Comparison of ENCODE assay signal across 13 mouse cellular contexts in the genomic region with DNA sequence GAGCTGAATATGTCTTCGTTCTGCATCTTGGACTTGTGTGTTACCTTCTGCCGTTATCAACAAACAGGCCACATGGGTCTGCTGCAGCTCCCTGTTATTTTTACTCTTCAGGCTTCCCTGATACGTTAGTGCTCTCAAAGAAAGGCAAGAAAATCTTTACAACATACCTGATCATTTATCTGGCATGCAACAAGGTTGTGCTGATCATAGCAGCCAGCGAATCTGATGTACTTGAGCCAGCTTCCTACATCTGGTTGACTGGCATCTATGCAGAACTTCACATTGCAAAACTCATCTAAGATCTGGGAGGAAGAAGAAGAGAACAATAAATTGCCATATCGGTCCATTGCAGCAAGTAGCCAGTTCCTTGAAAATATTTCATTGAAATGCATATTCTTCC.
A peak's percentile ranks its signal among the peaks of the same experiment; 100 is the strongest.
DNase-seq lines count a peak whose midpoint lies in the region; ATAC-seq and TF ChIP-seq lines count a peak whose summit lies in the region.
"Had no signal": no experiment of that assay in that cellular context is flagged by ENCODE, and none has a peak within 500 bp of the region (broad histone marks: within the 10 kb centered on the region; RNA-seq: fewer than 3 reads in every experiment).

No protein-coding gene starts in this region.

- H3K9ac ChIP-seq in hindbrain, embryonic 12.5 days, result no peak overlapping the region; the same call in 1 of the 2 replicates
- no peak overlapping the region for H3K9ac ChIP-seq in hindbrain, embryonic 11.5 days (ENCODE audit: low read depth, low read length)
- no peak overlapping the region for H3K9ac ChIP-seq in midbrain, embryonic 14.5 days (replicated peaks; ENCODE audit: low read length)
- no peak overlapping the region for H3K9ac ChIP-seq in heart, postnatal 0 days (replicated peaks; ENCODE audit: low read depth, low read length)
- no peak overlapping the region for H3K9ac ChIP-seq in stomach, postnatal 0 days (ENCODE audit: low read length)
- H3K9ac ChIP-seq: hindbrain, embryonic 13.5 days; liver, embryonic 13.5 days had no signal

- H3K4me3 ChIP-seq in hindbrain, embryonic 12.5 days, result peak overlapping the region; percentile 19
- H3K4me3 ChIP-seq in hindbrain, embryonic 11.5 days (ENCODE audit: low read depth, low read length), result no peak overlapping the region
- peak overlapping the region; percentile 5; the same call in 1 of the 2 replicates for H3K4me3 ChIP-seq in midbrain, embryonic 10.5 days
- no peak overlapping the region for H3K4me3 ChIP-seq in midbrain, embryonic 14.5 days (replicated peaks; ENCODE audit: low read depth, low read length)
- H3K4me3 ChIP-seq in heart, postnatal 0 days (ENCODE audit: low read depth, low read length), result peak overlapping the region; percentile 16; the same call in 1 of the 2 replicates
- peak overlapping the region; percentile 19 for H3K4me3 ChIP-seq in stomach, postnatal 0 days (ENCODE audit: low read depth, low read length)
- H3K4me3 ChIP-seq: hindbrain, embryonic 13.5 days; left cerebral cortex, adult 2 months; liver, embryonic 13.5 days had no signal

- H3K4me1 ChIP-seq in hindbrain, embryonic 12.5 days, result peaks cover 14% of the 10 kb centered on the region
- H3K4me1 ChIP-seq in hindbrain, embryonic 11.5 days (replicated peaks; ENCODE audit: control insufficient read depth, insufficient read depth, low read length), result no peaks in the 10 kb centered on the region
- H3K4me1 ChIP-seq in midbrain, embryonic 10.5 days, result peaks cover 54% of the 10 kb centered on the region
- peaks cover 3% of the 10 kb centered on the region; the same call in 1 of the 2 replicates for H3K4me1 ChIP-seq in midbrain, embryonic 14.5 days (ENCODE audit: control insufficient read depth, insufficient read depth, low read length)
- no peaks in the 10 kb centered on the region for H3K4me1 ChIP-seq in heart, postnatal 0 days (ENCODE audit: control insufficient read depth, insufficient read depth)
- H3K4me1 ChIP-seq in stomach, postnatal 0 days (replicated peaks; ENCODE audit: control insufficient read depth, insufficient read depth), result no peaks in the 10 kb centered on the region
- H3K4me1 ChIP-seq: liver, embryonic 13.5 days had no signal

- 71% methylated on average over 5 of the region's 5 CpGs for WGBS in hindbrain, embryonic 12.5 days
- 73% methylated on average over 5 of the region's 5 CpGs for WGBS in hindbrain, embryonic 11.5 days
- WGBS in midbrain, embryonic 10.5 days, result 83% methylated on average over 5 of the region's 5 CpGs
- 78% methylated on average over 5 of the region's 5 CpGs for WGBS in midbrain, embryonic 14.5 days
- 36% methylated on average over 5 of the region's 5 CpGs for WGBS in heart, postnatal 0 days
- 49% methylated on average over 5 of the region's 5 CpGs for WGBS in stomach, postnatal 0 days

- peak overlapping the region; percentile 34 for H3K4me2 ChIP-seq in hindbrain, embryonic 12.5 days (replicated peaks)
- no peak overlapping the region for H3K4me2 ChIP-seq in hindbrain, embryonic 11.5 days (replicated peaks; ENCODE audit: low read depth, low read length)
- H3K4me2 ChIP-seq in midbrain, embryonic 14.5 days (ENCODE audit: low read length), result no peak overlapping the region
- H3K4me2 ChIP-seq in heart, postnatal 0 days (ENCODE audit: low read depth, low read length), result peak overlapping the region; percentile 46
- H3K4me2 ChIP-seq in stomach, postnatal 0 days (replicated peaks; ENCODE audit: low read depth), result peak overlapping the region; percentile 31
- H3K4me2 ChIP-seq: hindbrain, embryonic 13.5 days; liver, embryonic 13.5 days had no signal

- DNase-seq in hindbrain, embryonic 11.5 days (ENCODE audit: low spot score), result no peak
- DNase-seq in midbrain, embryonic 10.5 days (ENCODE audit: low spot score), result no peak
- no peak for DNase-seq in midbrain, embryonic 14.5 days
- no peak for DNase-seq in heart, postnatal 0 days (ENCODE audit: low spot score)
- DNase-seq in stomach, postnatal 0 days (ENCODE audit: low spot score), result no peak
- no peak for DNase-seq in thymus, postnatal 25 days
- DNase-seq: adrenal gland, postnatal 10 days; kidney, postnatal 25 days; liver, embryonic 13.5 days; right cerebral cortex, postnatal 25 days had no signal

- no peaks in the 10 kb centered on the region for H3K36me3 ChIP-seq in hindbrain, embryonic 12.5 days
- no peaks in the 10 kb centered on the region for H3K36me3 ChIP-seq in hindbrain, embryonic 11.5 days (ENCODE audit: control insufficient read depth, insufficient read depth, low read length)
- H3K36me3 ChIP-seq in midbrain, embryonic 10.5 days, result peaks cover 5% of the 10 kb centered on the region; the same call in 1 of the 2 replicates
- no peaks in the 10 kb centered on the region for H3K36me3 ChIP-seq in midbrain, embryonic 14.5 days (ENCODE audit: control insufficient read depth, insufficient read depth, low read length)
- H3K36me3 ChIP-seq in heart, postnatal 0 days (replicated peaks; ENCODE audit: control insufficient read depth, insufficient read depth, low read length), result no peaks in the 10 kb centered on the region
- H3K36me3 ChIP-seq in stomach, postnatal 0 days (ENCODE audit: control insufficient read depth, insufficient read depth, low read length), result no peaks in the 10 kb centered on the region
- H3K36me3 ChIP-seq: hindbrain, embryonic 13.5 days; liver, embryonic 13.5 days had no signal

- H3K27ac ChIP-seq in hindbrain, embryonic 12.5 days, result no peak overlapping the region
- no peak overlapping the region for H3K27ac ChIP-seq in hindbrain, embryonic 11.5 days (ENCODE audit: low read depth, low read length)
- H3K27ac ChIP-seq in midbrain, embryonic 10.5 days (replicated peaks), result no peak overlapping the region
- no peak overlapping the region for H3K27ac ChIP-seq in midbrain, embryonic 14.5 days (replicated peaks; ENCODE audit: low read depth, low read length)
- H3K27ac ChIP-seq in heart, postnatal 0 days (ENCODE audit: low read depth), result peak overlapping the region; percentile 34; the same call in 1 of the 2 replicates
- H3K27ac ChIP-seq in stomach, postnatal 0 days (replicated peaks), result no peak overlapping the region
- H3K27ac ChIP-seq: hindbrain, embryonic 13.5 days; left cerebral cortex, adult 2 months; liver, embryonic 13.5 days had no signal

- no peaks in the 10 kb centered on the region for H3K9me3 ChIP-seq in hindbrain, embryonic 12.5 days (replicated peaks)
- no peaks in the 10 kb centered on the region for H3K9me3 ChIP-seq in hindbrain, embryonic 11.5 days (ENCODE audit: control insufficient read depth, low read length)
- H3K9me3 ChIP-seq in midbrain, embryonic 10.5 days (replicated peaks), result no peaks in the 10 kb centered on the region
- no peaks in the 10 kb centered on the region for H3K9me3 ChIP-seq in midbrain, embryonic 14.5 days (ENCODE audit: control insufficient read depth, low read length)
- H3K9me3 ChIP-seq in heart, postnatal 0 days (replicated peaks; ENCODE audit: control insufficient read depth, low read length), result no peaks in the 10 kb centered on the region
- H3K9me3 ChIP-seq in stomach, postnatal 0 days (ENCODE audit: control insufficient read depth, low read length), result no peaks in the 10 kb centered on the region
- H3K9me3 ChIP-seq: hindbrain, embryonic 13.5 days; liver, embryonic 13.5 days had no signal

- no peak for TF ChIP-seq EP300 in heart, postnatal 0 days (IDR thresholded peaks at IDR 0.05; ENCODE audit: low read depth)
- no peak for TF ChIP-seq EP300 in stomach, postnatal 0 days (optimal IDR thresholded peaks at IDR 0.05)

- no peak for TF ChIP-seq CTCF in heart, postnatal 0 days (IDR thresholded peaks at IDR 0.05; ENCODE audit: low read depth)
- TF ChIP-seq CTCF in stomach, postnatal 0 days (IDR thresholded peaks at IDR 0.05; ENCODE audit: low read depth), result no peak

- peaks cover 16% of the 10 kb centered on the region for H3K27me3 ChIP-seq in hindbrain, embryonic 12.5 days
- no peaks in the 10 kb centered on the region for H3K27me3 ChIP-seq in hindbrain, embryonic 11.5 days (ENCODE audit: control insufficient read depth, insufficient read depth, low read length)
- peaks cover 12% of the 10 kb centered on the region for H3K27me3 ChIP-seq in midbrain, embryonic 10.5 days (ENCODE audit: low read depth, poor library complexity, severe bottlenecking)
- H3K27me3 ChIP-seq in midbrain, embryonic 14.5 days (ENCODE audit: control insufficient read depth, insufficient read depth, low read length), result peaks cover 7% of the 10 kb centered on the region
- H3K27me3 ChIP-seq in heart, postnatal 0 days (ENCODE audit: control insufficient read depth, insufficient read depth, low read length), result no peaks in the 10 kb centered on the region
- H3K27me3 ChIP-seq in stomach, postnatal 0 days (ENCODE audit: control insufficient read depth, insufficient read depth, low read length), result no peaks in the 10 kb centered on the region

- no peak for ATAC-seq in hindbrain, embryonic 12.5 days (ENCODE audit: low FRiP score)
- ATAC-seq in hindbrain, embryonic 11.5 days (ENCODE audit: low FRiP score), result no peak
- no peak for ATAC-seq in midbrain, embryonic 14.5 days (ENCODE audit: low FRiP score, low TSS enrichment)
- ATAC-seq in heart, postnatal 0 days (ENCODE audit: insufficient read depth, low read depth), result no peak
- no peak for ATAC-seq in stomach, postnatal 0 days (ENCODE audit: low FRiP score, low TSS enrichment)

Comparison
In these comparisons a context has a peak if more than half of its experiments do, and no peak if none do; other contexts are left out.
1. H3K4me2 ChIP-seq: peak in hindbrain, embryonic 12.5 days (single experiment), heart, postnatal 0 days (single experiment) and stomach, postnatal 0 days (single experiment); none in hindbrain, embryonic 11.5 days (single experiment) and midbrain, embryonic 14.5 days (single experiment).
2. H3K4me3 ChIP-seq: peak in hindbrain, embryonic 12.5 days (single experiment), midbrain, embryonic 10.5 days (single experiment), heart, postnatal 0 days (single experiment) and stomach, postnatal 0 days (single experiment); none in hindbrain, embryonic 11.5 days (single experiment) and midbrain, embryonic 14.5 days (single experiment).